Mouse (Mus musculus) B cell, adult 2 months (primary cell): ENCODE data around the gene Zmynd11.
A peak's percentile ranks its signal among the peaks of the same experiment; 100 is the strongest.

Source experiments
- DNase-seq, 2 experiments: peaks; one replicate each; pipeline ENCODE4 v3.0.0; 2022

The Zmynd11 gene

GRCm38 (mm10) chr13:9764646-9765536 is at the start of gene Zmynd11:
TSS of gene Zmynd11 (minus strand) at chr13:9765330.
- peak; percentile 69 to 72 for DNase-seq

GRCm38 (mm10) chr13:9795889-9796631 is 30.9 kb upstream of the Zmynd11 start:
- no peak for DNase-seq

- DNase-seq = no peak
Observed at GRCm38 (mm10) chr13:9786050-9786449, 20.9 kb upstream of the Zmynd11 start.

GRCm38 (mm10) chr13:9783717-9784116 is 18.6 kb upstream of the Zmynd11 start:
- DNase-seq = no peak

GRCm38 (mm10) chr13:9775901-9776300 is 10.8 kb upstream of the Zmynd11 start:
- peak; percentile 22 to 28 for DNase-seq

- DNase-seq = no peak
Observed at GRCm38 (mm10) chr13:9774077-9774476, 8.9 kb upstream of the Zmynd11 start.

GRCm38 (mm10) chr13:9767279-9767678 is 2.1 kb upstream of the Zmynd11 start:
- DNase-seq = peak; percentile 44

DNA sequence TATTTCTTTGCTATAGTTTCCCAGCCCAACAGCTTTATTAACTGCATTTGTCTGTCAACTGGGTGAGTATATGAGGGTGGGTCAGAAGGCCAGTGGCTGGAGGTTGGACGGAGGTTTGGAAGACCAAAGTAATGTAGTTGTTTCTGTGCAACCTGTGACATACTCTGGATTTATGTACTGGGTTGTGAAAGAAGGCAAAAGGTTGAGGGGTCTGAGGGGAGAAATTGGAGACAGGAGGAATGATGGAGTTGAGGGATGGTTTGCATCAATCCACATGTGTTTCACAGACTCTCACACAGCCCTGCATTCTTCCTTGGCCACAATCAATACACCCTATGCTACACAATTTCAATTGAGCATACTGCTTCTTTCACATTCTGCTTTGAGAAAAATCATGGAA is 1.4 kb upstream of the Zmynd11 start:
- DNase-seq = no peak

DNA sequence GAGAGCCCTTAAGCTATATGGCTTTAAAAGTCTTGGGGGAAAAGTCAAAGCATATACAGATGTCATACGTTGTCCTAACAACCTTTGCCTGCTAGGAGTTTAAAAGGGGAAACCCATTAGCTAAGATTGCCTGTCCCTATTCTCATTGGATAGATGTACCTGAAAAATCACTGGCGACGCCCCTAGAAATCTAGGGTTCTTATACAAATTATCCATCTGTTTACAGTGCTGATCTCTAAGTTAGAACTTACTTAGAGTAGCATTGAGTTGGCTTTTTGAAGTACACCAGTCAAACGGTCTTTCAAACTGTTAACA is 364 bp upstream of the Zmynd11 start:
- DNase-seq = peak; percentile 24 to 33

DNA sequence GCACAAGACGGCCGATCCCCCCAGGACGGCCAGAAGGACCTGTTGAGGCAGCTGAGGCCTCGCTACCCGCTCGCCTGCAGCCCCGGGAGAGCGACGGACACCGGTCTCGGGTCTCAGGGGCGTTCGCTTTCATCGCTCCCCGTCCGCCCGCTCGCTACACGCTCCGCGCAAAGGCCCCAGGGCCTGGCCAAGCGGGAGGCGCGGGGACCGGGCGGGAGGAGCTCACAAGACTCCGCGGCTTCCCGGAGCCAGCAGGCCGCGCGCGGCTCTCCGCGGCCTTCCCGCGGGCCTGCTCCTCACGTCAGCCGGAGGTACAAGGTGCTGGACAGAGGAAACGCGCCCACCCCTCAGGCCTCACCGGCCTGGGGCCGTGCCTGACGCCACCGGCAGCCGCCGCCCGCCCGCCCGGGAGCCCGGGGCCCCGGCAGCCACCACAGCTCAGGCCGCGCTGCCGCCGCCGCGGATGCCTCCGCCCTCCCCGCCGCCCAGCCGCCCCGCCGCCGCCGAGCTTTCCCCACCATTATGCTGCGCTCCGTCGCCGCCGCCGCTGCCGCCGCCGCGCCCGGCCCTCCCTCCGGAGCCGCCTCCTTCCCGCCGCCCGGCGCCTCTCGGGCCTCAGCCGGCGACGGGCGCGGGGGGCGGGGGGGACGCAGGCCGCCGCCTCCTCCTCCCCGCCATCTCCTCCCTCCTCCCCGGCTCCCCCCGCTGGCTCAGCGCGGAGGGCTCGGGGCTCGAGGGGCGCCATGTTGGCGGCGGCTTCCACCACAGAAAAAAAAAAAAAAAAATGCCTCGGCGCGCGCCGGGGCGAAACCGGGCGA is 1.1 kb downstream of the Zmynd11 start:
- DNase-seq = peak; percentile 71 to 79

- peak in 1 of 2 experiments; percentile 42 for DNase-seq
Observed at GRCm38 (mm10) chr13:9763100-9763827, 1.9 kb downstream of the Zmynd11 start.

- peak; percentile 77 to 83 for DNase-seq
Observed at GRCm38 (mm10) chr13:9760057-9760456, 5.1 kb downstream of the Zmynd11 start.

GRCm38 (mm10) chr13:9757842-9758491 is 7.2 kb downstream of the Zmynd11 start:
- DNase-seq = no peak

- DNase-seq = no peak
Observed at GRCm38 (mm10) chr13:9753706-9754105, 11.4 kb downstream of the Zmynd11 start.

- no peak for DNase-seq
Observed at GRCm38 (mm10) chr13:9750320-9750719, 14.8 kb downstream of the Zmynd11 start.

GRCm38 (mm10) chr13:9749796-9750195 is 15.3 kb downstream of the Zmynd11 start:
- DNase-seq = no peak

- no peak for DNase-seq
Observed at GRCm38 (mm10) chr13:9738190-9738589, 26.9 kb downstream of the Zmynd11 start.

- no peak for DNase-seq
Observed at GRCm38 (mm10) chr13:9737024-9737423, 28.1 kb downstream of the Zmynd11 start.

DNA sequence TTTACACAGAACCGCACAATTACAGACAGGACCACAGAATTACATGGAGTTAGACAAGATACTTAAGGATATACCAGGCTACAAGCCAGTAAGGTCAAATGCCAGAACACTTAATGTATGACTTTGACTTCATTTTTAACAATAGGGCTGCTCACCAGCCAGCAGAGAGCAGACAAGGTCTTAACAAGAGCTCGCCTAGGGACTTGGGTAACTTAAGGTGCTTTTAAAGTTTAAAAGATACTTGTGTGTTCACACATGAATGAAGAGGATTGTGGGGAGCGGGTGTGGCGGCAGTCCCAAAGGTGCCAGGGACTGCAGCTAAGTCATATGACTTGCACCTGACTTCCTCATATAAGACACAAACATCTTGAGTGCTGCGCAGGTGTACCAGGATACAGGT is 32.9 kb downstream of the Zmynd11 start:
- peak; percentile 19 to 37 for DNase-seq

DNA sequence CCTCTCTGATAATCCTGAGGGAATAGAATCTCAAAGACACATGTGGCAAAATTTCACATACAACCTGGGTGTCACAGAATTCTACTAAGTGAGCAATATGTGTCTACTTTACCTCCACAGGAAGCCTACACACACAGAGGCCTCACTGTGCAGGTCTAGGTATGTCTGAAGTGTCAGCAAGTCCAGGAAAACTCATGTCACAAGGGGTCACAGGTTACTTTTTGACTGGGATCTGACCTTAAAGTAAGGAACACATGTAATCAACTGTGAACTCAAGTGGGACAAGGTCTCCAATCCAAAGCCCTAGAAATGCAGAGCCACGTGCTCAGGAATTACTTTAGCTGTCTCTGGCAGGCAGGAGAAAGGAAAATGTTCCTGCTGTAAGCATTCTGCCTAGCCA is 36.1 kb downstream of the Zmynd11 start:
- DNase-seq = no peak

DNA sequence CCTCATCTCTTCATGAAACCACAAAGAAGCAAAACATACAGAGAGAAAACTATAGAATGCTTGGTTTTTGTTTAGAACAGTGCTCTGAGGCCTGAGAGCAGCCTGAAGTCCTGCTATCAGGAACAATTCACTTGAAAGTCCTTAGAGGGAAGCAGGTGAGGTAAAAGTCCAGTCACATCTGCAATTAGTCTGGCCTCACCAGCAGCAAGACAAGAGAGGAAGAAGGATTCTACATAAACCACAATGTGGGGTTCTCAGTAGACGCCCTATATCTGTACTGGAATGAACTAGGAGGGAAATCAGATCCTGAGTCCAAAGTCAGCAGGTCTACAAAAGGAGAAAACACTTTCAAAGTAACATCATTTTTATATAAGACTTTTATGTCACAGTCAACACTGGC is 49.9 kb downstream of the Zmynd11 start:
- no peak for DNase-seq
